Mouse (Mus musculus) bone marrow macrophage, adult 2 months (primary cell): ENCODE results near the gene Gpr132.

Experiments used
- CTCF ChIP-seq: IDR thresholded peaks from 2 replicates; pipeline ENCODE4 v1.5.1; 2012; ENCODE audit warnings: low read depth, mild to moderate bottlenecking, low read length, moderate library complexity
- POLR2A ChIP-seq: IDR thresholded peaks from 2 replicates; pipeline ENCODE4 v1.6.1; 2012; ENCODE audit warnings: mild to moderate bottlenecking, low read depth, low read length, borderline replicate concordance

DNA sequence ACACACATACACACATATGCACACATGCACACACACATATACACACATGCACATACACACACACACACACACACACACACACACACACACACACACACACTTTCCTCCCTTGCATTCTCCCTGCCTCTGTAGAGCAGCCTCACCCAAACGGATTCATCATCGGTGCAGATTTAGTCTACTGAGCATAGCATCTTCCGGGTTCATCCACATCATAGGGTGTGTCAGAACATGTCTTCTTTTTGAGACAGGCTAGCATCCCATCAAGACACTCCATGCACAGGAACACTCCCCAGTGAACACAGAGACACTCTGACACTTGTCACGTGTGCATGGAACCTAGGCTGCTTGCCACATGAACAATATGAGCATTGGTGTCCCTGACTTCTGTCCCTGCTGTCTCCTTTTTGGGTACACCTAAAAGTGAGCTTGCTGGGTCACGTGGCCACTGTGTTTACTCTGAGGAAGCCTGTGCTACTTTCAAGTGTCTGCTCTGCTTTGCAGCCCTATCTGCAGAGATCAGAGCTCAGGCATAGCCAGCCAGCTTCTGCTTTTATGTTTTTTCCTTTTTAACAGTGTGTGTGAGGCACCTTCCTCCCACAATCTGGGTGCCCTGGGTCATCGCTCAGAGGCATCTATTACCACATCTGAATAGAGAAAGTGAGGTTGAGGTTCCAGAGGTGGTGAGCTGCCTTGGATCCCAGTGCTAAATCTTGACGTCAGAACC, 13.3 kb downstream of the Gpr132 start:
- TF ChIP-seq CTCF (no peak), POLR2A (no peak)
